Mouse (Mus musculus) hindbrain, embryonic 15.5 days (tissue): ENCODE measurements at regions not wholly inside any gene's neighbourhood (a gene's known extent, or its start where the extent isn't known, plus 50 kb on each side); places are given as distances from the start of the nearest gene placed in this dataset.
A peak's percentile ranks its signal among the peaks of the same experiment; 100 is the strongest.

Source experiments
- ATAC-seq: fragments of 200-750 bp; cut with Nextera tagmentation; 2 replicates; pipeline ENCODE4 v1.8.0; 2017; ENCODE audit warnings: low read depth, moderate number of reproducible peaks, moderate TSS enrichment; ENCODE audit not compliant: low FRiP score
- H3K27ac ChIP-seq: fragments of 300-500 bp; sonication (generic); replicated peaks from 2 replicates; pipeline ENCODE4 v1.5.1; 2015; ENCODE audit warnings: mild to moderate bottlenecking, inconsistent platforms
- H3K27me3 ChIP-seq: fragments of 300-500 bp; sonication (generic); 2 replicates; pipeline ENCODE4 v1.6.1; 2015; ENCODE audit warnings: control low read depth, inconsistent platforms
- H3K36me3 ChIP-seq: fragments of 300-500 bp; sonication (generic); 2 replicates; pipeline ENCODE4 v1.6.1; 2015; ENCODE audit warnings: control low read depth, inconsistent platforms
- H3K4me1 ChIP-seq: fragments of 300-500 bp; sonication (generic); replicated peaks from 2 replicates; pipeline ENCODE4 v1.6.1; 2015; ENCODE audit warnings: control low read depth, inconsistent platforms
- H3K4me2 ChIP-seq: fragments of 300-500 bp; sonication (generic); 2 replicates; pipeline ENCODE4 v1.6.1; 2015; ENCODE audit warnings: moderate library complexity, mild to moderate bottlenecking, inconsistent platforms
- H3K4me3 ChIP-seq: fragments of 300-500 bp; sonication (generic); 2 replicates; pipeline ENCODE4 v1.5.1; 2015; ENCODE audit warnings: mild to moderate bottlenecking, inconsistent platforms
- H3K9ac ChIP-seq: fragments of 300-500 bp; sonication (generic); 2 replicates; pipeline ENCODE4 v1.6.1; 2015; ENCODE audit warnings: inconsistent platforms
- H3K9me3 ChIP-seq: fragments of 300-500 bp; sonication (generic); 2 replicates; pipeline ENCODE4 v1.6.1; 2016; ENCODE audit warnings: control low read depth, inconsistent platforms
- WGBS: fragments of 180-500 bp; shearing (Covaris S2); methylation state at CpG from one replicate; pipeline ENCODE4 v1.1.7; 2015; 5-methylcytosine and 5-hydroxymethylcytosine counted together

GRCm38 (mm10) chr8:9152313-9152925, 462.1 kb upstream of the Arglu1 start:
- no peaks in the 10 kb centered on the region for H3K27me3 ChIP-seq
- no peak overlapping the region for H3K27ac ChIP-seq
- no peak overlapping the region for H3K9ac ChIP-seq
- H3K36me3 ChIP-seq, result no peaks in the 10 kb centered on the region
- H3K4me2 ChIP-seq, result no peak overlapping the region
- WGBS, result 55% methylated on average over 20 of the region's 20 CpGs
- H3K4me1 ChIP-seq, result peaks cover 7% of the 10 kb centered on the region
- no peak overlapping the region for H3K4me3 ChIP-seq
- ATAC-seq, result no peak
- H3K9me3 ChIP-seq, result no peaks in the 10 kb centered on the region

- no peak overlapping the region for H3K4me2 ChIP-seq
- H3K27me3 ChIP-seq, result no peaks in the 10 kb centered on the region
- no peaks in the 10 kb centered on the region for H3K36me3 ChIP-seq
- 73% methylated on average over 3 of the region's 3 CpGs for WGBS
- no peak overlapping the region for H3K4me3 ChIP-seq
- H3K27ac ChIP-seq, result no peak overlapping the region
- 0 out of 2 replicates have a peak, but pooled peaks cover 4% of the 10 kb centered on the region for H3K4me1 ChIP-seq
- H3K9ac ChIP-seq, result no peak overlapping the region
- no peaks in the 10 kb centered on the region for H3K9me3 ChIP-seq
- no peak for ATAC-seq
Measured at GRCm38 (mm10) chr8:9144362-9144761, 454.0 kb upstream of the Arglu1 start.

- no peak overlapping the region for H3K4me3 ChIP-seq
- 76% methylated on average over 3 of the region's 3 CpGs for WGBS
- no peak overlapping the region for H3K27ac ChIP-seq
- no peak for ATAC-seq
- H3K27me3 ChIP-seq, result no peaks in the 10 kb centered on the region
- H3K9ac ChIP-seq, result no peak overlapping the region
- H3K9me3 ChIP-seq, result no peaks in the 10 kb centered on the region
- 0 out of 2 replicates have a peak, but pooled peaks cover 4% of the 10 kb centered on the region for H3K4me1 ChIP-seq
- no peak overlapping the region for H3K4me2 ChIP-seq
- H3K36me3 ChIP-seq, result no peaks in the 10 kb centered on the region
Measured at GRCm38 (mm10) chr8:9139781-9140180, 449.5 kb upstream of the Arglu1 start.

GRCm38 (mm10) chr8:9139059-9139620, 448.8 kb upstream of the Arglu1 start:
- Histone ChIP-seq H3K27me3 (no peaks in the 10 kb centered on the region), H3K4me2 (no peak overlapping the region)

GRCm38 (mm10) chr8:9133758-9134157, 443.4 kb upstream of the Arglu1 start:
- no peak for ATAC-seq
- WGBS, result 63% methylated on average over 7 of the region's 7 CpGs
- Histone ChIP-seq H3K27me3 (no peaks in the 10 kb centered on the region), H3K9ac (no peak overlapping the region), H3K4me1 (no peaks in the 10 kb centered on the region), H3K27ac (no peak overlapping the region), H3K4me2 (no peak overlapping the region), H3K4me3 (no peak overlapping the region), H3K36me3 (no peaks in the 10 kb centered on the region), H3K9me3 (no peaks in the 10 kb centered on the region)

More at GRCm38 (mm10) chr8:9139059-9139620, 448.8 kb upstream of the Arglu1 start:
- H3K36me3 ChIP-seq, result no peaks in the 10 kb centered on the region
- no peaks in the 10 kb centered on the region for H3K9me3 ChIP-seq
- WGBS, result 78% methylated on average over 3 of the region's 3 CpGs
- 0 out of 2 replicates have a peak, but pooled peaks cover 4% of the 10 kb centered on the region for H3K4me1 ChIP-seq
- H3K4me3 ChIP-seq, result no peak overlapping the region
- H3K27ac ChIP-seq, result no peak overlapping the region
- no peak for ATAC-seq
- H3K9ac ChIP-seq, result no peak overlapping the region

GRCm38 (mm10) chr8:9132612-9133218, 442.4 kb upstream of the Arglu1 start:
- 85% methylated on average over 5 of the region's 5 CpGs for WGBS
- no peaks in the 10 kb centered on the region for H3K9me3 ChIP-seq
- H3K27ac ChIP-seq, result no peak overlapping the region
- H3K4me2 ChIP-seq, result no peak overlapping the region
- H3K4me1 ChIP-seq, result no peaks in the 10 kb centered on the region
- ATAC-seq, result no peak
- no peak overlapping the region for H3K9ac ChIP-seq
- H3K4me3 ChIP-seq, result no peak overlapping the region
- H3K27me3 ChIP-seq, result no peaks in the 10 kb centered on the region
- H3K36me3 ChIP-seq, result no peaks in the 10 kb centered on the region

- H3K4me2 ChIP-seq, result no peak overlapping the region
- no peak for ATAC-seq
- no peaks in the 10 kb centered on the region for H3K36me3 ChIP-seq
- H3K4me3 ChIP-seq, result no peak overlapping the region
- H3K9me3 ChIP-seq, result no peaks in the 10 kb centered on the region
- WGBS, result 83% methylated on average over 4 of the region's 4 CpGs
- no peak overlapping the region for H3K9ac ChIP-seq
- no peaks in the 10 kb centered on the region for H3K4me1 ChIP-seq
- H3K27ac ChIP-seq, result no peak overlapping the region
- H3K27me3 ChIP-seq, result no peaks in the 10 kb centered on the region
Measured at GRCm38 (mm10) chr8:9131249-9131648, 440.9 kb upstream of the Arglu1 start.

- Histone ChIP-seq H3K9me3 (no peaks in the 10 kb centered on the region), H3K4me2 (no peak overlapping the region), H3K36me3 (no peaks in the 10 kb centered on the region), H3K4me3 (no peak overlapping the region), H3K27me3 (no peaks in the 10 kb centered on the region), H3K9ac (no peak overlapping the region), H3K4me1 (no peaks in the 10 kb centered on the region), H3K27ac (no peak overlapping the region)
- no peak for ATAC-seq
- WGBS, result 86% methylated on average over 4 of the region's 4 CpGs
Measured at GRCm38 (mm10) chr8:9124503-9124902, 434.2 kb upstream of the Arglu1 start.

GRCm38 (mm10) chr8:9117809-9118737, 427.8 kb upstream of the Arglu1 start:
- H3K27me3 ChIP-seq, result no peaks in the 10 kb centered on the region
- H3K36me3 ChIP-seq, result no peaks in the 10 kb centered on the region
- peak; percentile 66; the same call in 1 of the 2 replicates for ATAC-seq
- WGBS, result 58% methylated on average over 27 of the region's 27 CpGs
- 0 out of 2 replicates have a peak overlapping the region, but pooled peaks have one; percentile 2 for H3K4me3 ChIP-seq
- peak overlapping the region; percentile 39 for H3K4me2 ChIP-seq
- H3K4me1 ChIP-seq, result no peaks in the 10 kb centered on the region
- no peak overlapping the region for H3K9ac ChIP-seq
- no peak overlapping the region; the same call in 1 of the 2 replicates for H3K27ac ChIP-seq
- no peaks in the 10 kb centered on the region for H3K9me3 ChIP-seq

- Histone ChIP-seq H3K36me3 (no peaks in the 10 kb centered on the region), H3K9ac (no peak overlapping the region), H3K4me1 (no peaks in the 10 kb centered on the region), H3K9me3 (no peaks in the 10 kb centered on the region), H3K27me3 (no peaks in the 10 kb centered on the region), H3K4me3 (no peak overlapping the region), H3K4me2 (no peak overlapping the region), H3K27ac (no peak overlapping the region)
- 68% methylated on average over 5 of the region's 5 CpGs for WGBS
- no peak for ATAC-seq
Measured at GRCm38 (mm10) chr8:9095980-9096379, 405.7 kb upstream of the Arglu1 start.

GRCm38 (mm10) chr8:9094002-9094401, 403.7 kb upstream of the Arglu1 start:
- Histone ChIP-seq H3K27ac (no peak overlapping the region), H3K9me3 (no peaks in the 10 kb centered on the region), H3K4me3 (no peak overlapping the region), H3K9ac (no peak overlapping the region), H3K36me3 (no peaks in the 10 kb centered on the region), H3K4me1 (no peaks in the 10 kb centered on the region), H3K27me3 (no peaks in the 10 kb centered on the region), H3K4me2 (no peak overlapping the region)
- 63% methylated on average over 9 of the region's 9 CpGs for WGBS
- no peak for ATAC-seq

- Histone ChIP-seq H3K9me3 (no peaks in the 10 kb centered on the region), H3K4me2 (no peak overlapping the region), H3K36me3 (no peaks in the 10 kb centered on the region), H3K27me3 (no peaks in the 10 kb centered on the region), H3K27ac (no peak overlapping the region), H3K9ac (no peak overlapping the region), H3K4me1 (no peaks in the 10 kb centered on the region), H3K4me3 (no peak overlapping the region)
- WGBS, result 84% methylated on average over 4 of the region's 4 CpGs
- ATAC-seq, result no peak
Measured at GRCm38 (mm10) chr8:9093356-9093755, 403.0 kb upstream of the Arglu1 start.
